In the genomic region with DNA sequence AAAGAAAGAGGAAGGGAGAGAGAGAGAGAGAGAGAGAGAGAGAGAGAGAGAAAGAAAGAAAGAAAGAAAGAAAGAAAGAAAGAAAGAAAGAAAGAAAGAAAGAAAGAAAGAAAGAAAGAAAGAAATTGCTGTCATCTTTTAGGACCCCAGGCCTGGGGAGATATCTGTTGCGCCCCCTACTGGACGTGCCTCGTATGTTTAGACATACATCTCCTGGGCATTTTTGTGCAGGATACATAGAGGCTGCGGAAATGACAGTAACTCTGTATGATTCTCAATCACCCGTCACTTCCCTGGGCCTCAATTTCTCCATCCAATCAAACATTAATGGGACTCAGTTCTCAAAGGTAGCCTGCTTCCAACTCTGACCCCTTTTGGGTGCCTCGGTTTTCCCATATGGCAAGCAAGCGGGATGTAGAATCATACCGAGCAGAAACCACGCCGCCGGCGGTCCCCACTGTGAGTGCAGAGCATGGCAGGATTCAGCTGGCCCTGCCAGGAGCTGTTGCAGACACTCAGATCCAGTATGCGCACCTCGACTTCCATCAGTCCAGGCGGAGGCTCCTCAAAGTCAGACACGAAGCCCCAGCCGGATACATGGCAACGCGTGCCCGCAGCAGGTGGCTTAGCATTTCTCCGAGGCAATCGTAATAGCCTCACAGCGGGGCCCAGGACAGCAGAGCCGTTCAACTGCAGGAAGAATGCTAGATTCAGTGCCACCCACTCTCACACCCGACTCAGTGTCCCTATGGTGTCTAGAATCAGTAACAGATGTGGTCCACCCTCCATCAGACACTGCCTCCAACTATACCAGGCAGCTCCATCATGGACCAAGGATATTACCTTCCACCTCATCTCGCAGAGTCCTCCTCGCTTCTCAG, we compare ENCODE assay signal across 10 mouse cellular contexts. TPM values are rescaled to one million over a fixed set of nuclear protein-coding genes. Genes with fewer than 3 reads are reported as not detected.
DNase-seq lines count a peak whose midpoint lies in the region; ATAC-seq and TF ChIP-seq lines count a peak whose summit lies in the region.
"Had no signal": no experiment of that assay in that cellular context is flagged by ENCODE, and none has a peak within 500 bp of the region (broad histone marks: within the 10 kb centered on the region; RNA-seq: fewer than 3 reads in every experiment).

No protein-coding gene starts in this region.

- H3K27ac ChIP-seq in left cerebral cortex, adult 2 months: no peak overlapping the region
- no peak overlapping the region for H3K27ac ChIP-seq in midbrain, postnatal 0 days (ENCODE audit: low read depth, low read length)
- H3K27ac ChIP-seq: heart, embryonic 13.5 days had no signal

- H3K4me3 ChIP-seq in left cerebral cortex, adult 2 months: no peak overlapping the region
- H3K4me3 ChIP-seq in midbrain, postnatal 0 days (ENCODE audit: low read depth, low read length): no peak overlapping the region
- H3K4me3 ChIP-seq: heart, embryonic 13.5 days had no signal

- TF ChIP-seq CTCF in left cerebral cortex, adult 2 months (IDR thresholded peaks at IDR 0.05): peak; percentile 59
- peak; percentile 57 for TF ChIP-seq CTCF in midbrain, postnatal 0 days (IDR thresholded peaks at IDR 0.05)

- no peak for ATAC-seq in cerebellum, adult (ENCODE audit: insufficient number of reproducible peaks, low FRiP score, low TSS enrichment)
- ATAC-seq in midbrain, postnatal 0 days (ENCODE audit: low FRiP score): no peak
- no peak for ATAC-seq in granulocyte monocyte progenitor cell, adult 5-6 weeks (replicated peaks; ENCODE audit: poor library complexity, severe bottlenecking)
- ATAC-seq in monocyte, adult 5-6 weeks (replicated peaks; ENCODE audit: insufficient number of reproducible peaks, low FRiP score, low TSS enrichment, poor library complexity, severe bottlenecking): no peak
- ATAC-seq: Patski had no signal

- H3K9me3 ChIP-seq in midbrain, postnatal 0 days (ENCODE audit: low read length): no peaks in the 10 kb centered on the region
- H3K9me3 ChIP-seq: heart, embryonic 13.5 days had no signal

- no peak overlapping the region for H3K4me2 ChIP-seq in midbrain, postnatal 0 days (ENCODE audit: low read depth, low read length, poor library complexity, severe bottlenecking)
- H3K4me2 ChIP-seq: heart, embryonic 13.5 days had no signal

- H3K4me1 ChIP-seq in midbrain, postnatal 0 days (ENCODE audit: insufficient read depth, low read length): no peaks in the 10 kb centered on the region; the same call in 1 of the 2 replicates

- H3K36me3 ChIP-seq in midbrain, postnatal 0 days (ENCODE audit: insufficient read depth, low read length): no peaks in the 10 kb centered on the region
- H3K36me3 ChIP-seq: heart, embryonic 13.5 days had no signal

- no peak overlapping the region for H3K9ac ChIP-seq in midbrain, postnatal 0 days (replicated peaks; ENCODE audit: low read length, poor library complexity, severe bottlenecking)
- H3K9ac ChIP-seq: heart, embryonic 13.5 days had no signal

- DNase-seq in cerebellum, adult 11 months: peak; percentile 12
- no peak for DNase-seq in left cerebral cortex, adult 2 months (ENCODE audit: extremely low spot score in 1 of 2, low spot score in 2 of 2)
- no peak for DNase-seq in left cerebral cortex, adult 11 months (ENCODE audit: low spot score)
- DNase-seq in brain, adult 2 months (ENCODE audit: low read depth, low spot score): peak; percentile 63
- DNase-seq in midbrain, postnatal 0 days (ENCODE audit: low spot score): no peak

- intact Hi-C loops in left cerebral cortex, adult 2 months (cut with DNase I): no loop called here

- H3K27me3 ChIP-seq in midbrain, postnatal 0 days (ENCODE audit: insufficient read depth, low read length): no peaks in the 10 kb centered on the region
- H3K27me3 ChIP-seq: Patski had no signal

- WGBS in midbrain, postnatal 0 days: 42% methylated on average over 27 of the region's 27 CpGs

RNA-seq across cellular contexts. Expression of a gene that starts 6.6 kb away (rescaled TPM):
- total RNA-seq in left cerebral cortex, adult 2 months (2021): under 1 TPM; 0.58 to 0.75 TPM
- total RNA-seq in midbrain, postnatal 0 days (2014; rRNA removed): 1.1 TPM in 1 of 2 replicates, not detected in the other
- polyA plus RNA-seq in midbrain, postnatal 0 days (2015; fragmentation: Nextera tagmentation; extraction: Ambion mirVana): 0.09 and 0.25 TPM in 2 replicates
- total RNA-seq in granulocyte monocyte progenitor cell, adult 5-6 weeks (2014; fragmentation: Nextera tagmentation): 172 and 215 TPM in 2 replicates
- total RNA-seq in granulocyte monocyte progenitor cell, adult 5-6 weeks (2017): 77.4 and 86.7 TPM in 2 replicates
- 0.21 to 2.1 TPM in 2 of 3 replicates, not detected in the other for total RNA-seq in monocyte, adult 5-6 weeks (2017)
- polyA plus RNA-seq: Patski had no signal

RNA-seq across cellular contexts. Expression of a gene that starts 7.1 kb away (rescaled TPM):
- total RNA-seq in left cerebral cortex, adult 2 months (2021): 1 to 10 TPM; 2.5 to 2.6 TPM
- 3.3 and 3.4 TPM in 2 replicates for total RNA-seq in midbrain, postnatal 0 days (2014; rRNA removed)
- 3.0 and 3.9 TPM in 2 replicates for polyA plus RNA-seq in midbrain, postnatal 0 days (2015; fragmentation: Nextera tagmentation; extraction: Ambion mirVana)
- total RNA-seq in granulocyte monocyte progenitor cell, adult 5-6 weeks (2014; fragmentation: Nextera tagmentation): 4.6 TPM in 1 of 2 replicates, not detected in the other
- total RNA-seq in granulocyte monocyte progenitor cell, adult 5-6 weeks (2017): 0.62 and 1.4 TPM in 2 replicates
- 1.3 to 3.3 TPM (median 2.0 TPM) in 3 replicates for total RNA-seq in monocyte, adult 5-6 weeks (2017)

RNA-seq across cellular contexts. Expression of a gene that starts 9.2 kb away (rescaled TPM):
- total RNA-seq in left cerebral cortex, adult 2 months (2021): 100 to 1,000 TPM; 293 to 312 TPM
- total RNA-seq in midbrain, postnatal 0 days (2014; rRNA removed): 161 and 165 TPM in 2 replicates
- 302 and 308 TPM in 2 replicates for polyA plus RNA-seq in midbrain, postnatal 0 days (2015; fragmentation: Nextera tagmentation; extraction: Ambion mirVana)
- total RNA-seq in granulocyte monocyte progenitor cell, adult 5-6 weeks (2014; fragmentation: Nextera tagmentation): 80.1 and 110 TPM in 2 replicates
- 35.6 and 48.6 TPM in 2 replicates for total RNA-seq in granulocyte monocyte progenitor cell, adult 5-6 weeks (2017)
- total RNA-seq in monocyte, adult 5-6 weeks (2017): 21.3 to 30.9 TPM (median 27.0 TPM) in 3 replicates

RNA-seq across cellular contexts. Expression of a gene that starts 17.4 kb away (rescaled TPM):
- total RNA-seq in left cerebral cortex, adult 2 months (2021): 10 to 100 TPM; 93.3 to 97.5 TPM
- total RNA-seq in midbrain, postnatal 0 days (2014; rRNA removed): 79.6 and 107 TPM in 2 replicates
- polyA plus RNA-seq in midbrain, postnatal 0 days (2015; fragmentation: Nextera tagmentation; extraction: Ambion mirVana): 121 and 134 TPM in 2 replicates
- 32.1 and 64.5 TPM in 2 replicates for total RNA-seq in granulocyte monocyte progenitor cell, adult 5-6 weeks (2014; fragmentation: Nextera tagmentation)
- 17.3 and 28.2 TPM in 2 replicates for total RNA-seq in granulocyte monocyte progenitor cell, adult 5-6 weeks (2017)
- total RNA-seq in monocyte, adult 5-6 weeks (2017): 3.5 to 18.0 TPM (median 8.8 TPM) in 3 replicates

RNA-seq across cellular contexts. Expression of a gene that starts 29.3 kb away (rescaled TPM):
- 1 to 10 TPM; 4.5 to 4.8 TPM for total RNA-seq in left cerebral cortex, adult 2 months (2021)
- 1.7 and 2.2 TPM in 2 replicates for total RNA-seq in midbrain, postnatal 0 days (2014; rRNA removed)
- polyA plus RNA-seq in midbrain, postnatal 0 days (2015; fragmentation: Nextera tagmentation; extraction: Ambion mirVana): 3.1 and 4.0 TPM in 2 replicates
- total RNA-seq in granulocyte monocyte progenitor cell, adult 5-6 weeks (2014; fragmentation: Nextera tagmentation): not detected in 2 replicates
- total RNA-seq in granulocyte monocyte progenitor cell, adult 5-6 weeks (2017): not detected in 2 replicates
- total RNA-seq in monocyte, adult 5-6 weeks (2017): not detected in 3 replicates
- polyA plus RNA-seq: heart, embryonic 13.5 days had no signal

Comparison
In these comparisons a context has a peak if more than half of its experiments do, and no peak if none do; other contexts are left out.
1. DNase-seq: peak in cerebellum, adult 11 months (single experiment) and brain, adult 2 months (single experiment); none in left cerebral cortex, adult 2 months (0 of 2), left cerebral cortex, adult 11 months (single experiment) and midbrain, postnatal 0 days (single experiment).
2. RNA of a gene that starts 6.6 kb away (total RNA-seq): 77.4 to 215 TPM in granulocyte monocyte progenitor cell, adult 5-6 weeks; 0.58 to 0.75 TPM in left cerebral cortex, adult 2 months, 1.1 TPM in midbrain, postnatal 0 days and 0.21 to 2.1 TPM in monocyte, adult 5-6 weeks; every median in the first group is over 10 times any median in the second.